Mouse (Mus musculus) left cerebral cortex, postnatal 25 days (tissue): ENCODE measurements around the gene Fndc11. TPM values are rescaled to one million over a fixed set of nuclear protein-coding genes. Genes with fewer than 3 reads are reported as not detected.

Experiments
- DNase-seq, 2 experiments: peaks; one replicate each; pipeline ENCODE4 v3.0.0; 2022; ENCODE audit warnings: low spot score in 2 of 2, mixed read lengths in 1 of 2
- intact Hi-C: fragments of 180-260 bp; cut with DNase I; formaldehyde crosslinking; loops from one replicate; pipeline ENCODE4 v1.15.1; 2025
- total RNA-seq, 2 experiments: library from RNA; stranded (reverse); gene quantifications; 2 replicates each; pipeline ENCODE4 v1.2.3; 2021

The Fndc11 gene
- total RNA-seq, 2 experiments from 2014 or later: 0.30 TPM; not detected in 1

DNA sequence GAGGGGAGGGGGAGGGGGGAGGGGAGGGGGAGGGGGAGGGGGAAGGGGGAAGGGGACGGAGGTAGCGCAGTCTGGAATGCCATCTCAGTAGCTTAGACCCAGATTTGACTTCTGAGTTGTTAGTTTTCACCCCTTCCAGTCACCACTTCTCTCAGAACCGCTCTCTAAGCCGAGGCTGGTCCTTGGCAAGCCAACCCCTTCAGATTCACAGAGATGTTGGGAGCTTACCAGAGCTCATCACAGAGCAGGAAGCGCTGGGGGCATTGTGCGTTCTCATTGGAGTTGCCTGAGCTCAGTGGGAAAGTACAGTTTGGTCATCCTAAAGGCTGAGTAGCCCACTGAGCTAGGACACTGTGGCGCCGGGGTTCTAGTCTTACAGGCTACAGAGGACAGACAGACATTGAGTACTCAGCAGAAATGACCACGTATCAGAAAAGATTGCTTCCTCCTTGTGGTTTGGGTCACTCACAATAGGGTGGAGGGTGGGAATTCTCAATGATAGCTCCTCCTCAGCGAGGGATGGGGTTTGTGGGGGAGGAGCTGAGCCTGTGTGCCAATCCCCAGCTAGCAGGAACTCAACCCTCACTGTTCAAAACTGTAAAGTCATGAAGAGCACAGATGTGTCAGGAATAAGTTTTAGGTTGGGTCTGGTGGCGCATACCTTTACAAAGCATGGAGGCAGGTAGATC is 24.0 kb downstream of the Fndc11 start:
- intact Hi-C loops: no loop called here
- no peak for DNase-seq

DNA sequence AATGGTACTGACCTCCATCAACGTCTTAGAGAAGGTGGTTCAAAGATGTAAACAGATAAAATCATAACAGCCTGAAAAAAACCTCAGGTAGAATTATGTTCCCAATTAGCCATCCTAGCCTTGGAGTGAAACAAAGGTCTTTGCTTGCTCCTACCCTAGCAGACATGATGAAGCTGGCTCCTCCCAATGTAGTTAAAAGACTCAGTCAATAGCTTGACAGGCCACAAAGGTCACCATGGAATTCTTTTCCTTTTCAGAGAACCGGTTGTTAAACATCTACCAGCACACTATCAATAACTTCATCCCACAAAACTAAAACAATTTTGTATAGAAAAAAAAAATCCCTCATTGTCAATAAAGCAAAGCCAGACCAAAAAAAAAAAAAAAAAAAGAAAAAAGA is 25.2 kb downstream of the Fndc11 start:
- no peak for DNase-seq
- intact Hi-C loops: no loop called here

- intact Hi-C loops: no loop called here
- DNase-seq: no peak
Observed at GRCm38 (mm10) chr2:181249217-181249616, 29.4 kb downstream of the Fndc11 start.

DNA sequence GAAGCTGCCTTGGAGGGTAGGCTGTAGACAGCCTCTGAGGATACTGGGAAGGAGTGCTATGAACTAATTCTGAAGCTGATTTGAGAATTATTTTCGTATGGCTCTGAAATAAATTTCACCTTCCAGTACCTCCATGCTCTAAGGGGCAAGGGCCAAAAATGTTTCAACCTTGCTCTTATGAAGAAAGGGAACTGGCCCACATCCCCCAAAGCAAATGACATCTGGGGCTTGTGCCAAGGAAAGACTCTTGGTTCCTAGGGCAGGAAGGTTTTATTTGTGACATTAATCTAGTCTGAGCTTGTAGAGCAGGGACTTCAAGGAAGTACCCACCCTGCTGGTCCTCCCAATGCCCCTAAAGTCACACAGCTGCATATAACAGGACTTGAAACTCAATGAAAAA is 32.0 kb downstream of the Fndc11 start:
- intact Hi-C loops: no loop called here
- no peak for DNase-seq

DNA sequence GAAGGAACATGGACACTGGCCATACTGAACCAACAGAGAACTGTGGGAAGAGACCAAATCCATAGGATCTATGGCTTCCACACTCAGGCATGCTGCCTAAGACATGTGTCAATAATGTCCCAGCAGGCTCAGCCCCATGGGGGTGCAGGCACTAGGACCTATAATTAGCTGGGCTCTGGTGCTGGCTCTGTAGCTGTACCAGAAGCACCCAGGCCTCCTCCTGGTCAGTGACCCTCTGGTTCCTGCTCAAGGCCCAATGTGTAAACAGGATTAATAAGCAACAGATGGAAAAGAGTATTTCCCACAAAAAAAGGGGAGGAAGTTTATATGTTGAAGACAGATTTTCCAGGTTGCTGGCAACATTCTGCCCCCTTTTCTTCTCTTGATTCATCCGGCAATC is 33.4 kb downstream of the Fndc11 start:
- intact Hi-C loops: no loop called here
- DNase-seq: no peak

DNA sequence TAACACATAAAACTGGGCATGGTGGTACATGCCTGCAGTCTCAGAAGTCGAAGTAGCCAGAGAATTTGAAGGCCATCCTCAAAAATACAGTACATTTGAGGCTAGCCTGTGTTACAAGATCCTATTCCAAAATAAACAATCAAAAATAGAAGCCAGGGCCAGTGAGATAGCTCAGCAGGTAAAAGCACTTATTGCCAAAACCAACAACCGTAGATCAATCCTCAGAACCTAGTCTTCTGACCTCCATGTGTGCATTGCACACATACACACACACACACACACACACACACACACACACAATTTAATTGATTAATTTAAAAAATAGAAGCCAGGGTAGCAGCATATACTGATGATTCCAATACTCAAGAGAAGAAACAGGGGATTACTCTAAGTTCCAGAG is 47.0 kb downstream of the Fndc11 start:
- intact Hi-C loops: no loop called here
- no peak for DNase-seq

- intact Hi-C loops: no loop called here
- DNase-seq: no peak
Observed at GRCm38 (mm10) chr2:181272092-181272491, 52.3 kb downstream of the Fndc11 start.

Other genes with a start within 250 kb of the Fndc11 start
- 1 to 10 TPM; 1.2 to 2.0 TPM for gene Col20a1, start 233.5 kb upstream of the Fndc11 start, total RNA-seq
- gene Chrna4, start 176.5 kb upstream of the Fndc11 start, total RNA-seq: 10 to 100 TPM; 31.2 to 38.2 TPM
- 100 to 1,000 TPM; 227 to 240 TPM for gene Kcnq2, start 84.7 kb upstream of the Fndc11 start, total RNA-seq
- 1,000 to 10,000 TPM; 1,322 to 1,385 TPM for gene Eef1a2, start 63.0 kb upstream of the Fndc11 start, total RNA-seq
- 10 to 100 TPM; 95.9 to 97.3 TPM for gene Ppdpf, start 32.8 kb upstream of the Fndc11 start, total RNA-seq
- gene Ptk6, start 17.2 kb upstream of the Fndc11 start, total RNA-seq: under 1 TPM in 1 of 2 experiments, not detected in 1; 0.09 TPM
- gene Srms, start 6.8 kb upstream of the Fndc11 start, total RNA-seq: under 1 TPM in 1 of 2 experiments, not detected in 1; 0.21 TPM
- gene Helz2, start 22.0 kb downstream of the Fndc11 start, total RNA-seq: 1 to 10 TPM; 2.2 to 2.5 TPM
- gene Gmeb2, start 68.0 kb downstream of the Fndc11 start, total RNA-seq: 10 to 100 TPM; 21.3 to 23.9 TPM
- 100 to 1,000 TPM; 631 to 689 TPM for gene Stmn3, start 94.5 kb downstream of the Fndc11 start, total RNA-seq
- gene Rtel1, start 99.7 kb downstream of the Fndc11 start, total RNA-seq: 10 to 100 TPM; 29.8 to 34.9 TPM
- 10 to 100 TPM; 64.8 to 68.0 TPM for gene Zgpat, start 144.9 kb downstream of the Fndc11 start, total RNA-seq
- gene Arfrp1, start 145.4 kb downstream of the Fndc11 start, total RNA-seq: 10 to 100 TPM; 39.5 to 41.4 TPM
- 10 to 100 TPM; 35.8 to 39.1 TPM for gene Lime1, start 160.1 kb downstream of the Fndc11 start, total RNA-seq
- 10 to 100 TPM; 11.2 to 15.3 TPM for gene Zbtb46, start 239.4 kb downstream of the Fndc11 start, total RNA-seq